Mouse (Mus musculus) lung, postnatal 10 days (tissue): ENCODE measurements around the gene Hsdl2.

ENCODE experiments used
- DNase-seq: peaks from one replicate; pipeline ENCODE4 v3.0.0; 2021

Gene Hsdl2

GRCm38 (mm10) chr4:59628255-59628654 lies 46.9 kb downstream of the Hsdl2 start:
- DNase-seq = no peak

- no peak for DNase-seq
These were observed 47.9 kb downstream of the Hsdl2 start for GRCm38 (mm10) chr4:59629076-59629874.

GRCm38 (mm10) chr4:59630122-59630521 lies 48.8 kb downstream of the Hsdl2 start:
- no peak for DNase-seq

- no peak for DNase-seq
These were observed 53.2 kb downstream of the Hsdl2 start for GRCm38 (mm10) chr4:59634532-59634931.

GRCm38 (mm10) chr4:59639163-59639562 lies 57.8 kb downstream of the Hsdl2 start:
- no peak for DNase-seq

GRCm38 (mm10) chr4:59640720-59641119 lies 59.4 kb downstream of the Hsdl2 start:
- DNase-seq = no peak

GRCm38 (mm10) chr4:59642039-59642438 lies 60.7 kb downstream of the Hsdl2 start:
- DNase-seq = no peak

- DNase-seq = no peak
These were observed 61.3 kb downstream of the Hsdl2 start for GRCm38 (mm10) chr4:59642657-59643056.

GRCm38 (mm10) chr4:59644431-59644830 lies 63.1 kb downstream of the Hsdl2 start:
- no peak for DNase-seq

- no peak for DNase-seq
These were observed 63.6 kb downstream of the Hsdl2 start for GRCm38 (mm10) chr4:59644992-59645391.

- DNase-seq = no peak
These were observed 64.2 kb downstream of the Hsdl2 start for GRCm38 (mm10) chr4:59645610-59646009.

- no peak for DNase-seq
These were observed 64.8 kb downstream of the Hsdl2 start for GRCm38 (mm10) chr4:59646020-59646696.

GRCm38 (mm10) chr4:59649119-59649518 lies 67.8 kb downstream of the Hsdl2 start:
- no peak for DNase-seq

GRCm38 (mm10) chr4:59652166-59652681 lies 70.9 kb downstream of the Hsdl2 start:
- DNase-seq = no peak

GRCm38 (mm10) chr4:59656061-59656642 lies 74.8 kb downstream of the Hsdl2 start:
- no peak for DNase-seq

GRCm38 (mm10) chr4:59662163-59662562 lies 80.8 kb downstream of the Hsdl2 start:
- DNase-seq = no peak

- no peak for DNase-seq
These were observed 82.1 kb downstream of the Hsdl2 start for GRCm38 (mm10) chr4:59663451-59663850.

GRCm38 (mm10) chr4:59666550-59667317 lies 85.4 kb downstream of the Hsdl2 start:
- peak; percentile 37 for DNase-seq

GRCm38 (mm10) chr4:59668050-59668449 lies 86.7 kb downstream of the Hsdl2 start:
- no peak for DNase-seq
